Mouse (Mus musculus) lung, embryonic 14.5 days (tissue): ENCODE data around the gene Zfp503. TPM values are rescaled to one million over a fixed set of nuclear protein-coding genes. Genes with fewer than 3 reads are reported as not detected.

Source experiments
- ATAC-seq: fragments of 200-750 bp; cut with Nextera tagmentation; 2 replicates; pipeline ENCODE4 v1.8.0; 2017; ENCODE audit warnings: mild to moderate bottlenecking, moderate TSS enrichment, moderate library complexity; ENCODE audit not compliant: insufficient read depth
- DNase-seq: peaks from one replicate; pipeline ENCODE4 v3.0.0-alpha.2; 2015
- H3K27ac ChIP-seq: fragments of 300-500 bp; sonication (generic); 2 replicates; pipeline ENCODE4 v1.5.1; 2014; ENCODE audit warnings: low read depth, mild to moderate bottlenecking, moderate library complexity
- H3K27me3 ChIP-seq: fragments of 300-500 bp; sonication (generic); 2 replicates; pipeline ENCODE4 v1.6.1; 2014; ENCODE audit warnings: low read length, control low read depth; ENCODE audit not compliant: insufficient read depth
- H3K36me3 ChIP-seq: fragments of 300-500 bp; sonication (generic); 2 replicates; pipeline ENCODE4 v1.6.1; 2014; ENCODE audit warnings: control low read depth; ENCODE audit not compliant: insufficient read depth
- H3K4me1 ChIP-seq: fragments of 300-500 bp; sonication (generic); 2 replicates; pipeline ENCODE4 v1.6.1; 2014; ENCODE audit warnings: antibody characterized with exemption, control low read depth; ENCODE audit not compliant: insufficient read depth
- H3K4me2 ChIP-seq: fragments of 300-500 bp; sonication (generic); 2 replicates; pipeline ENCODE4 v1.6.1; 2014; ENCODE audit warnings: mild to moderate bottlenecking
- H3K4me3 ChIP-seq: fragments of 300-500 bp; sonication (generic); 2 replicates; pipeline ENCODE4 v1.5.1; 2014; ENCODE audit warnings: low read depth, low read length
- H3K9ac ChIP-seq: fragments of 300-500 bp; sonication (generic); 2 replicates; pipeline ENCODE4 v1.6.1; 2014
- H3K9me3 ChIP-seq: fragments of 300-500 bp; sonication (generic); 2 replicates; pipeline ENCODE4 v1.6.1; 2016; ENCODE audit warnings: low read depth, low read length, control low read depth
- CTCF ChIP-seq: IDR thresholded peaks from 2 replicates; pipeline ENCODE4 v1.5.1; 2016; ENCODE audit warnings: antibody characterized with exemption, low read depth
- WGBS: fragments of 180-500 bp; shearing (Covaris S2); extraction: QIAGEN DNeasy Blood & Tissue Kit; methylation state at CpG from one replicate; pipeline ENCODE4 v1.1.7; 2014; 5-methylcytosine and 5-hydroxymethylcytosine counted together
- polyA plus RNA-seq: library from polyadenylated mRNA; unstranded; fragments of >200 nt; fragmentation: Nextera tagmentation; extraction: Ambion mirVana; gene quantifications from 2 replicates; pipeline ENCODE4 v1.2.1, GENCODE M21; 2014

Gene Zfp503
- polyA plus RNA-seq, 1 experiment from 2014 or later = 22.0 TPM

- Histone ChIP-seq H3K9me3 (no peaks in the 10 kb centered on the region), H3K4me1 (no peaks in the 10 kb centered on the region), H3K36me3 (no peaks in the 10 kb centered on the region), H3K4me3 (no peak overlapping the region), H3K4me2 (no peak overlapping the region), H3K27ac (no peak overlapping the region), H3K27me3 (no peaks in the 10 kb centered on the region), H3K9ac (no peak overlapping the region)
- no peak for TF ChIP-seq CTCF
- ATAC-seq (no peak), DNase-seq (no peak)
- WGBS = 62% methylated on average over 12 of the region's 12 CpGs
Measured at GRCm38 (mm10) chr14:21967375-21968010, 21.9 kb downstream of the Zfp503 start.

- WGBS = 46% methylated on average over 5 of the region's 5 CpGs
- ATAC-seq (no peak), DNase-seq (no peak)
- Histone ChIP-seq H3K4me3 (no peak overlapping the region), H3K27ac (no peak overlapping the region), H3K36me3 (no peaks in the 10 kb centered on the region), H3K27me3 (no peaks in the 10 kb centered on the region), H3K9me3 (no peaks in the 10 kb centered on the region), H3K9ac (no peak overlapping the region), H3K4me2 (no peak overlapping the region), H3K4me1 (no peaks in the 10 kb centered on the region)
- no peak for TF ChIP-seq CTCF
Measured at GRCm38 (mm10) chr14:21966276-21966675, 23.1 kb downstream of the Zfp503 start.

GRCm38 (mm10) chr14:21962381-21963050 lies 26.9 kb downstream of the Zfp503 start:
- no peak for TF ChIP-seq CTCF
- Histone ChIP-seq H3K4me3 (no peak overlapping the region), H3K9ac (no peak overlapping the region), H3K4me2 (peak overlapping the region; percentile 27; the same call in 1 of the 2 replicates), H3K36me3 (no peaks in the 10 kb centered on the region), H3K9me3 (no peaks in the 10 kb centered on the region), H3K4me1 (peaks cover 3% of the 10 kb centered on the region; the same call in 1 of the 2 replicates), H3K27me3 (no peaks in the 10 kb centered on the region), H3K27ac (no peak overlapping the region)
- 67% methylated on average over 22 of the region's 22 CpGs for WGBS
- ATAC-seq (no peak), DNase-seq (peak; percentile 50)

- H3K9ac ChIP-seq = no peak overlapping the region
- peaks cover 3% of the 10 kb centered on the region; the same call in 1 of the 2 replicates for H3K4me1 ChIP-seq
- no peaks in the 10 kb centered on the region for H3K9me3 ChIP-seq
- no peaks in the 10 kb centered on the region for H3K27me3 ChIP-seq
- TF ChIP-seq CTCF = no peak
- H3K36me3 ChIP-seq = no peaks in the 10 kb centered on the region
- H3K4me3 ChIP-seq = no peak overlapping the region
- no peak overlapping the region for H3K4me2 ChIP-seq
- peak; percentile 66 for DNase-seq
- ATAC-seq = no peak
- WGBS = 37% methylated on average over 8 of the region's 8 CpGs
- H3K27ac ChIP-seq = no peak overlapping the region
Measured at GRCm38 (mm10) chr14:21959243-21959642, 30.2 kb downstream of the Zfp503 start.

GRCm38 (mm10) chr14:21958643-21959042 lies 30.8 kb downstream of the Zfp503 start:
- TF ChIP-seq CTCF = no peak
- H3K9me3 ChIP-seq = no peaks in the 10 kb centered on the region
- H3K36me3 ChIP-seq = no peaks in the 10 kb centered on the region
- no peak for ATAC-seq
- H3K4me3 ChIP-seq = no peak overlapping the region
- no peak overlapping the region for H3K4me2 ChIP-seq
- H3K9ac ChIP-seq = no peak overlapping the region
- H3K27me3 ChIP-seq = no peaks in the 10 kb centered on the region
- peaks cover 3% of the 10 kb centered on the region; the same call in 1 of the 2 replicates for H3K4me1 ChIP-seq
- whole genome bisulfite sequencing = 84% methylated on average over 5 of the region's 5 CpGs
- no peak for DNase-seq
- no peak overlapping the region for H3K27ac ChIP-seq

GRCm38 (mm10) chr14:21952541-21952940 lies 36.9 kb downstream of the Zfp503 start:
- no peak for DNase-seq

GRCm38 (mm10) chr14:21951896-21952523 lies 37.4 kb downstream of the Zfp503 start:
- Histone ChIP-seq H3K4me1 (no peaks in the 10 kb centered on the region), H3K9ac (no peak overlapping the region), H3K36me3 (no peaks in the 10 kb centered on the region), H3K27ac (no peak overlapping the region), H3K9me3 (no peaks in the 10 kb centered on the region), H3K27me3 (no peaks in the 10 kb centered on the region), H3K4me2 (no peak overlapping the region), H3K4me3 (no peak overlapping the region)
- no peak for TF ChIP-seq CTCF
- no peak for ATAC-seq
- 54% methylated on average over 10 of the region's 10 CpGs for WGBS
- no peak for DNase-seq

More at GRCm38 (mm10) chr14:21952541-21952940, 36.9 kb downstream of the Zfp503 start:
- Histone ChIP-seq H3K9me3 (no peaks in the 10 kb centered on the region), H3K27ac (no peak overlapping the region), H3K4me2 (no peak overlapping the region), H3K27me3 (no peaks in the 10 kb centered on the region), H3K9ac (no peak overlapping the region), H3K4me3 (no peak overlapping the region), H3K36me3 (no peaks in the 10 kb centered on the region), H3K4me1 (no peaks in the 10 kb centered on the region)
- no peak for TF ChIP-seq CTCF
- 62% methylated on average over 7 of the region's 7 CpGs for WGBS
- ATAC-seq = no peak
